Mouse (Mus musculus) heart, postnatal 25 days (tissue): ENCODE data around the gene Clpp. TPM values are rescaled to one million over a fixed set of nuclear protein-coding genes. Genes with fewer than 3 reads are reported as not detected.

Source experiments
- DNase-seq: peaks from one replicate; pipeline ENCODE4 v3.0.0; 2022; ENCODE audit warnings: low spot score
- intact Hi-C: fragments of 180-260 bp; cut with DNase I; formaldehyde crosslinking; loops from one replicate; pipeline ENCODE4 v1.15.1; 2025
- total RNA-seq, 2 experiments: library from RNA; stranded (reverse); gene quantifications; 2 replicates each; pipeline ENCODE4 v1.2.3; 2021

Gene Clpp
- 10 to 100 TPM; 73.4 TPM for total RNA-seq

DNA sequence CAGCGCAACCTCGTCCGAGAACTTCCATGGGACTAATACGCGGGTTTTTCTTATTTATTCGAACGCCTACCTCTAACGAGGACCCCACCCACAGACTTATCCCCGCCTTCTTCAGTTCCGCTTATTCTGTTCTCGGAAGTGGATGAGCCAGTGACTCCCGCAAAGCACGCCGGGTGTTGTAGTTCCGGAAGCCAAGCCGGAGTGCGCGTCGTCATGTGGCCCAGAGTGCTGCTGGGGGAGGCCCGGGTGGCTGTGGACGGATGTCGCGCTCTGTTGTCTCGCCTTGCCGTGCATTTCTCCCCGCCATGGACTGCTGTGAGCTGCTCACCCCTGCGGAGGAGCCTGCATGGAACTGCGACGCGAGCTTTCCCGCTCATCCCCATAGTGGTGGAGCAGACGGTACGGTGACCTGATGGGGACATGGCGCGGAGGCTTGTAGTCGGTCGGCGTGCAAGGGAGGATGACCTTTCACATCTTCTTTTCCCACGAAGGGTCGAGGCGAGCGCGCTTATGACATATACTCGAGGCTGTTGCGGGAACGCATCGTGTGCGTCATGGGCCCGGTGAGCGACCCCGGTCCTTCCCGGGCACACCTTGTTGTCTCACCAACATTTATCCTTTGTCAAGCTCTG lies at the start of gene Clpp:
Gene Clpp (plus strand): TSS at position 191 of the 632 bp plus-strand sequence.
- peak; percentile 93 for DNase-seq
- intact Hi-C loops = loop anchor here (5.0 kb wide), 1 partner anchor 67 kb away; the partner anchor contains the start of genes Crb3 and Slc25a23

- intact Hi-C loops = loop anchor here (2.0 kb wide), 2 partner anchors 54 to 142 kb away; no protein-coding TSS in a partner anchor
- no peak for DNase-seq
Observed at GRCm38 (mm10) chr17:56950915-56951314, 39.2 kb upstream of the Clpp start.

GRCm38 (mm10) chr17:56952639-56953038 lies 37.5 kb upstream of the Clpp start:
- no peak for DNase-seq
- intact Hi-C loops = no loop called here

GRCm38 (mm10) chr17:56954871-56955270 lies 35.2 kb upstream of the Clpp start:
- no peak for DNase-seq
- intact Hi-C loops = no loop called here

GRCm38 (mm10) chr17:56957763-56958429 lies 32.2 kb upstream of the Clpp start:
- intact Hi-C loops = no loop called here
- DNase-seq = no peak

GRCm38 (mm10) chr17:56958667-56959066 lies 31.4 kb upstream of the Clpp start:
- intact Hi-C loops = no loop called here

DNA sequence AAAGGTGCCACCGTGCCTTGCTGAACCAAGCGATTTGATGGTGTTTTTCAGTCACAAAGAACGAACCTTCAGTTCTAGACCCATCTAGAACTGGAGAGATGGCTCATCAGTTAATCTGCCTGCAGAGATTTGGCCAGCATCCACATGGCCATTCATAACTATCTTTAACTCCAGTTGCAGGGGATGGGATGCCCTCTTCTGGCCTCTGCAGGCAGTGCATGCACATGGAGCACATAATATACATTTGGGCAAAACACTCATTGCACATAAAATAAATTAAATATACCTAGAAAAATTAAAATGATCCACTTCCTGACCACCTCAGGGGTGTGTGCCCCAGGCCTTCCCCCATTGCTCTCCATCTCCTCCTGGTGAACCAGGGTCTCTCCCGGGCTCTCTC lies 28.2 kb upstream of the Clpp start:
- DNase-seq = no peak
- intact Hi-C loops = no loop called here

More at GRCm38 (mm10) chr17:56958667-56959066, 31.4 kb upstream of the Clpp start:
- no peak for DNase-seq

GRCm38 (mm10) chr17:56962642-56963405 lies 27.3 kb upstream of the Clpp start:
- intact Hi-C loops = no loop called here
- DNase-seq = no peak

DNA sequence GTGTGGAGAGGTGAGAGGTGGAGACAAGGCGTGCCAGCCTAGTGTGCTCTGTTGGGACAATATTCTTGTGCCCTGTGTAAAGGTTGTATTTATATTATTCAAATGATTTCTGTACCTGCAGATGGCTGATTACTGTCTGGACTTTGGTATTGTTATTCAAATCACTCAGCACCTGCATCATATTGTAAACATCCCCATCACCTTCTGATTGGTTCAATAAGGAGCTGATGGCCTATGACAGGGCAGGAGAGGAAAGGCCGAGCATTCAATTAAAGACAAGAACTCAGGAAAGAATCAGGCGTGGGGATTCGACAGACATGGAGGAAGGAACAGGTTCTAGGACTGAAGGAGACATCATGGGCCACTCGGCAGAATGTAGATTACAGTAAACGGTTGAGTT lies 26.5 kb upstream of the Clpp start:
- DNase-seq = no peak
- intact Hi-C loops = no loop called here

DNA sequence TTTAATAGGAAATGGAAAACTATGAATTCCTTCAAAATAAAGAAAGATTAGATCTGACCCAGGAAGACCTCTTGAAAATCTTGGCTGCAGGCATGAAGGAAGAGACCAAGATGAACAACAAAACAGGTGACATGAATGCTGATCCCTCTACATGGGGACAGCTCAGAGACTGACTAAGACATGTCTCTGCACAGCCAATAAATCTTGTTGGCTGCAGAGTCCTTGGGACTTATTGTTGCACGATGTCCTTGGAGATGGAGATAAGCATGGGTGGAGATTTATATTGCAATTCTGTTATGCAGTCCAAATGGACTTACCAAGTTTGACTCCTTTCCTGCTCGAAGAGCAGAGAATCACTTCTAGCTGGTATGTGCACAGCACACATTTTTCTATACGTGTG lies 20.8 kb upstream of the Clpp start:
- DNase-seq = no peak
- intact Hi-C loops = no loop called here

DNA sequence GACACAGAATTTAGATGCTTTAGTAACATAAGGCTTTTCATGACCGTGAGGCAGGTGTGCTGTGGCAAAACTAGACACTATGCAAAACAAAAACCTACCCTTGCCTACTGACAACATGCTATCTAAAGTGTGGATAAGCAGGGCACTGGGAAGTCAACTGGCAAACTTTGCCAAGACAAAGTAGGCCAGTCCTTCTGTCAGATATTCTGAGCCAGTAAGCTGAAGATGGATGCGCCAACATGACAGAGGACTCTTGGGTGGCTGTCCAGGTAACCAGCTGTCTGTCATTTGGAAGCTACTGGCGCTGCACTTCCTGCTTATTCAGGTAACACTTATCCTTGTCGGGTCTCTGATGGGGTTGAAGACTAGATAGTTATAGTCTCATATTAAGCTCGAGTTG lies 20.0 kb upstream of the Clpp start:
- no peak for DNase-seq
- intact Hi-C loops = no loop called here

DNA sequence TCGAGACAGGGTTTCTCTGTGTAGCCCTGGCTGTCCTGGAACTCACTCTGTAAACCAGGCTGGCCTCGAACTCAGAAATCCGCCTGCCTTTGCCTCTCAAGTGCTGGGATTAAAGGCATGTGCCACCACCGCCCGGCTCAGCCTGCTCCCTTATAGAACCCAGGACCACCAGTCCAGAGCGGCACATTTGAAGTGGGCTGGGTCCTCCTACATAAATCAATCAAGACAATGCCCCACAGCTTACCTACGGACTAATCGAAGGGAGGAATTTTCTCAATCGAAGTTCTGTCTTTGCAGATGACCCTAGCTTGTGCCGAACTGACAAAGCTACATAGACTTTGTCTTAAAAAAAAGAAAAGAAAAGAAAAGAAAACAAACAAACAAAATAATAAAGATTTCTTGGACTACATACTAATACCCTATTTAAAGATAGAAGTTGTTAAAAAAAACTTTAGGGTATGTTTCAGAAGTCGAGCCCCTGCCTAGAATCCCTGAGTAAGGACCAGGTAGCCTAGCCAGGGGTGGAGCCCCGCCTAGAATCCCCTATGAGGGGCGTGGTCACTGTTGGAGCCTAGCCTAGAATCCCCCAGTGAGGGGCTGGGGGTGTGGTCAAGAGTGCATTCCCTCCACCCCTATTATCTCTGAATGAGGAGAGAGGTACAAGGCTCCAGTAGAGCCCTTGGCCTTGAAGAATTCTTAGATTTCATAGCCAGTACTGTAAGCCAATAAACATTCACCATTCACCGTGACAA lies 16.0 kb upstream of the Clpp start:
- intact Hi-C loops = no loop called here
- DNase-seq = no peak

GRCm38 (mm10) chr17:56974708-56975240 lies 15.3 kb upstream of the Clpp start:
- DNase-seq = no peak
- intact Hi-C loops = no loop called here

DNA sequence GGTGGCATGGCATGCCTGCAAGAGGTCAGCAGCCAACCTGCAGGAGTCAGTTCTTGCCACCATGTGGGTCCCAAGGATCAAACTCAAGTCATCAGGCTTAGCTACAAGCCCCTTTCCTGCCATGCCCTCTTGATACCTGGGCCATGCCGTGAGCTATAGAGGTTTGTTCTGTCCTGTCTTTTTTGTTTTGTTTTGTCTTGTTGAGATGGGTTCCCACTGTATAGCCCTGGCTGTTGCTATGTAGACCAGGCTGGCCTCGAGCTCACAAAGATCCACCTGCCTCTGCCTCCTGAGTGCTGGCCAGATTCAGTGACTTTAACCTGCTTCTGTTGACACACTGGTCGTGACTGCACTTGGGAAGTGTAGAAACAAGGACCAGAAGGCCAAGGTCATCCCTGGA lies 14.7 kb upstream of the Clpp start:
- DNase-seq = no peak
- intact Hi-C loops = no loop called here

DNA sequence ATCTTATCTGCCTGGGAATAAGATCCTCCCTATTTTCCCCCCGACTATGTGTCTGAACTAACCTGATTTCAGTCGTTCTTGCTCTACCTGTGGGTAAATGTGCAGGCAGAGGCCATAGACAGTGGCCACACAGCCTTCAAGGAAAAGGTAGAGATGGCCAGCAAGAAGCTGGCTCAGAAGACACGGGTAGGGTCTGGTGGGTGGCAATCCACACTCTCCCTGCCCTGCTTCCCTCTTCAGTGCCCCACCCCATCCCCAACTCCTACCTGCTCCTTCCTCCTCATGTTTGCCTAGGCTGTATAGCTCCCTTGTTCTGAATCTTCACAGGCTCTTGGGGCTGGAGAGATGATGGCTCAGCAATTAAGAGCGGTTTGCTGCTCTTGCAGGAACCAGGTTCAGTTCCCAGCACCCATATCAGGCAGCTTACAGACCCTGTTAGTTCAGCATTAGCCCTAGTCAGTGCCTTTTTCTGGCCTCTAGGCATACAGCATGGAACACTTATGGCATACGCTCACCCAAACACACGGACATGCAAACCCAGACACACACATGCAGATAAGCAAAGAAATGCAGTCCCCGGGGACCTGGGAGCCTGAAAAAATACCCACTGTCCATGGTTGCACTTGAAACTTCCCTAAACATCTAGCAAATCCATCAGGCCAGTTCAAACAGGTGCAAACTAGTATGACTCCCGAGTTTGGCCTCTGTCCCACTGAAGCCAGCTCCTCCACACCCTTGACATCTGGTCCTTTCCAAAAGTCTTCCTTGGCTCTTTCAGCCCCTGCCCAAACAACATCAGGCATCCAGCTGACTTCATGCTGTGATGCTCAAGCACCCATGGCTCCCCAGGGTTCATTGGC lies 13.3 kb upstream of the Clpp start:
- DNase-seq = no peak
- intact Hi-C loops = no loop called here

DNA sequence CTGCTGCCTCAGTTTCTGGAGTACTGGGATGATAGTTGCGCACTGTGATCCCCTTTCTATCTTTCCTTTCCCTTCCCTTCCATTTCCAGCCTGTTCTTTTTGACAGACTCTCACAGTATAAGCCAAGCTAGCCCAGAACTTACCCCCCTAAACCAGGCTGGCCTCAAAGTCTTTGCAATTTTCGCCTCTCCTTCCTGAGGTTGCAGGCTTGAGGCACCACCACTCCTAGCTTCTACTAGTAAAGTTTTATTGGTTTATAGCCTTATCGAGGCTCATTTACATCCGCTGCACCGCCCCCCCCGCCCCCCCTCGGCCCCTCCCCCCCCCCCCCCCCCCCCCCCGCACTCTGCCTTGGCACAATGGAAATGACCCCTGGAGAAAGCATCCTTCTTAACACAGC lies 10.6 kb upstream of the Clpp start:
- intact Hi-C loops = no loop called here

GRCm38 (mm10) chr17:56981049-56981448 lies 9.1 kb upstream of the Clpp start:
- no peak for DNase-seq
- intact Hi-C loops = no loop called here

More for the DNA sequence above, 10.6 kb upstream of the Clpp start:
- no peak for DNase-seq

- intact Hi-C loops = no loop called here
- no peak for DNase-seq
Observed at GRCm38 (mm10) chr17:56982013-56982412, 8.1 kb upstream of the Clpp start, which contains the start of gene Acer1. Gene Acer1 (minus strand): TSS chr17:56982126.

- no peak for DNase-seq
- intact Hi-C loops = no loop called here
Observed at GRCm38 (mm10) chr17:56984886-56985285, 5.2 kb upstream of the Clpp start.
